Mouse (Mus musculus): ENCODE data around the gene Vmn2r36. TPM values are rescaled to one million over a fixed set of nuclear protein-coding genes. Genes with fewer than 3 reads are reported as not detected.

Gene Vmn2r36
- not detected in 2 replicates for polyA plus RNA-seq (2012; rRNA removed)

GRCm38 (mm10) chr7:7902395-7902794 is at the start of gene Vmn2r36:
Vmn2r36 (minus strand) TSS chr7:7902495.

Other genes starting within 250 kb of the Vmn2r36 start
- not detected in 2 replicates for gene Vmn2r34, start 213.0 kb downstream of the Vmn2r36 start, polyA plus RNA-seq (2012; rRNA removed)
- gene Vmn2r35, start 82.6 kb downstream of the Vmn2r36 start, polyA plus RNA-seq (2012; rRNA removed): not detected in 2 replicates

Data from colon, adult 2 months (tissue).